Mouse (Mus musculus) layer of hippocampus, postnatal 36 days (tissue): Measurements from ENCODE around the gene Fars2. TPM values are rescaled to one million over a fixed set of nuclear protein-coding genes. Genes with fewer than 3 reads are reported as not detected.
"Not testable (repeated sequence)": the region's sequence is repeated elsewhere in the genome, so short reads cannot be mapped to it uniquely, and the experiment has no call there.

Experiments used
- DNase-seq, 2 experiments: peaks; one replicate each; pipeline ENCODE4 v3.0.0; 2022
- total RNA-seq, 2 experiments: library from RNA; stranded (reverse); gene quantifications; 2 replicates each; pipeline ENCODE4 v1.2.3; 2021

Fars2 gene
- total RNA-seq, 2 experiments from 2014 or later: 37.4 to 39.0 TPM

DNA sequence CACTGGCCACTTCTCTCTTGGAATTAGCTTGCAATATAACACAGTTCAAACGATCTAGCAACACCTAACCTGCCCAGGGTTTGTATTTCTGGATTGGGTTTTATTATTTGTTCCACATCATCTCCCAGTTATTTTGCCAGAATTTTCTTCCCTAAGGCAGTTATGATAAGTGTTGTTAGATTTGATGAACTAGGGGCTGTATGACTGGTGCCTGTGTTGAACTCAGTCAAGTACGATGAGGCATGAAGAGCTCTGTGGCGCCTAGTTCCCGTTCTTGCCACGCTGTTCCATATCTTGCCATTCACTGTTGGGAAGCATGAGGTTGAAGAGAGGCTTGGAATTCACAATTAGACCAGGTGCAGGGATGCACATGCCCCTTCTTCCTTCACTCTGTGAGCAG lies 177.3 kb downstream of the Fars2 start:
- DNase-seq: no peak

DNA sequence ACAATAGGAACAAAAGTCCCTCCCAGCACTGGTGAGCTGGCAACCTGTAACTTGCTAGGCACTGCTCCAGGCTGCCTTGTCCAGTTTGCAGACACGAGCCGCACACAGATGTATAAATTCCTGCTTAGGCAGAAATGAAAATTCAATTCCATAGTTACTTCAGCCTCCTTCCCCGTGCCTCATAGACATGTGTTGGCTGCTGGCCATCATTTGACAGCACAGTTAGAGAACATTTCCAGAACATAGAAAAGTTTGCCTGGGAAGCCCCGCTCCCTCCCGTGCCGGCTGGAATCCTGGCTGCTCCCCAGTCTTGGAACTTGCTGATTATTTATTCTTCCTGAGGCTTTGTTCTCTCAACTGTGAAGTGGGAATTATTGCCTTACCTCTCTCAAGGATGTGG lies 178.6 kb downstream of the Fars2 start:
- DNase-seq: peak; percentile 54 to 59

DNA sequence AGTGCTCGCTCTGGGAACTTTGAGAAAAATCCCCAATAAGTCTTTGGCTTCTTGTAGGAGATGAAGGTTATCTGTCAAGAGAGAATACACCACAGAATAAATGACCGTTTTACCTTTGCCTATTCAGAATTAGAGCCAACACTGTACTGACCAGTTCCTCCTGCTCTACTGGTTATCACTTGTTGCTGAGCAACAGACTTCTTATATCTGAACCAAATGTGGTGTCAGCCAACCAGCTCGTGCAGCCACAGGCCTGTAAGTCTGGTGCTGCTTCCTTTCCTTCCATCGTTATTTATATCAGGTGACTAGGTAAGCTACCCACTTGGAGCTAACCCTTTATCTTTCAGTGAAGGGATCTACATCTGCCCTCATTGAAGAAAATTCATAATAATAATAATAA lies 179.4 kb downstream of the Fars2 start:
- DNase-seq: no peak

DNA sequence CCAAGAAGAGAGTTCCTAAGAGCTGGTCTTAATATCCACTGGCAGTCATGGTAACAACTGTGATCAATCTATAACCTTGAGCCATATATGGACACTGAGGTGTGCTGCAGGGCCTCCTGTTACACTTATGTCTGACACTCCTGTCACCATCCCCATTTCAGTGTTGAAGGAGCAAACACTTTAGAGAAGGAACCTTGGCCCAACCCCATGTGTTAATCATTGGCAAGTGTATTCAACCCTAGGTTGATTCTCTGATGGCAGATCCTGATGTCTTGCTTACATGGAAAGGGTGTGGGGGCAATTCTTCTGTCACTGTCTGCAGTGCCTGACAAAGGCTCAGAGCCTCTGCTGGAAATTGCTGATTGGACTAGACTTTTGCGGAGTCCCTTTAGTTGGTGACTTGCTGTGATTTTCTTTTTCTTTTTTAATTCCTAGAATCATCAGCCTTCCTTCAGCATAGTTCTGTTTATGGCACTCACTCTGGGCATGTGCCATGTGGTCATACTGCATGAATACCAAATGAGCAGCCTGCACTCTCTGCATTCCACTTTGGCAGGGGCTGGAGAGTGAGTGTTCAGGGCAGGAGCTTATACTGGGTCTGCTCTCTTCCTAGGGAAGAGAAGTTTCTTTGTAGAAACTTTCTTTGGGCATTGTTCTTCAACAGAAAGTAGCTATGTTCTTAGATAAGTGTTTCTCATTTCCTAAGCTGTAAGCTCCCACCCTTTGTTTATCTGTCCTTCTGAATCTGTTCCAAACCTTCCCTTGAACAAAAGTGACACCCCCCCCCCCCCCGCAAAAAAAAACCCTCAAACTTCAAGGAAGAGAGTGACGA lies 181.0 kb downstream of the Fars2 start:
- no peak for DNase-seq

GRCm38 (mm10) chr13:36298782-36299031 lies 181.5 kb downstream of the Fars2 start:
- DNase-seq: no peak

DNA sequence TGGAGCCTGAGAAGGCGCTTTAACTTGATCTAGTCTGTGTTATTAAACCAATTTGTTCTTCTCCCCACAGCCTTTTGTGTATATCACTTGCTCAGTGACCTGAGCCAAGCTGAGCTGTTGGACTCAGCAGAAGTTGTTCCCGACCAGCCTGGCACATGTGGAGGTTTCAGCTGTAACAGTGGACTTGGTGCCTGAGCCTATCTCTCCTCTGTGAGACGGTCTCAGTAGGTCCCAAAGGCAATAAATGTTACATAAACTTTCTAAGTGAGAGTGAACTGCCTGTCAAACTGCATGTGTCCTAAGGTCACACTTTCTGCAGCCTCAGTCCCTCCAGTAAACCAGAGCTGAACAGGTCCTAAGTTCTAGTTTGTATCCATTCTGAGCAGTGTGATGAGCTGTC lies 185.6 kb downstream of the Fars2 start:
- no peak for DNase-seq

GRCm38 (mm10) chr13:36305306-36305705 lies 188.1 kb downstream of the Fars2 start:
- DNase-seq: no peak

DNA sequence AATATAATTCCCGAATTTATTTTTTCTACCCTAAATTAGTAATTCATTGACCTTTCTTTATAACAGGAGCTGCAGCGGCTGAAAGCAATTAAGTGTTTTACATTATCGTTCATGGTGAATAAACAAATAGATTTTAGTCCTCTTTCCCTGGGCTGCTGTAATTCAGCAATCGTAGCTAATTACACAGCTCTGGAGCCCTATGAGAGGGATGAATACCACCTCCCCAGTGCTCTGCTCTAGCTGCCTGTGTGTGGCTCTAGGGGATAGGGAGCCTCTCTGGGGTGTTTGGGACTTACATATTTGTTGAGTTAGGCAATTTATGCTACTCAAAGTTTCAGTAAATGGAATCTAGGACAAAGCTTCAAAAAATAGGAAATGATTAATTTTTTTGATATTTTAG lies 190.2 kb downstream of the Fars2 start:
- DNase-seq: no peak

DNA sequence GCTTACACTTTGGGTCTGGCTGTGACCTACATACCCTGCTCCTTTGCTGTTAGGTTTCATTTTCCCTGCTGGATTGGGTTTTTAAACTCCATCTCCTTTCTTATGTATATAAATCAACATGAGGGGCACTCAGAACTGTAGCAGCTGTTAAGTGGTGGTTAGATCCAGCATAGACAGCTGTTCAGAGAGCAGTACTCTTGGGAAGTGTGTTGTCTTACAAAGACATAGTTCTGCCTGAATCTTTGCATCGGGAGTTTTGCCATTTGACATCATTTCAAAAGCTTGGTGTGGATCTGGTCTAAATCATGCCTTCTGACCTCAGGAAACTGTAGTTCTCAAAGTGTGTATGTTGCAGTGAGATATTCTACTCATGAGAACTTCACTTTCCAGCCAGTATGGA lies 191.9 kb downstream of the Fars2 start:
- no peak for DNase-seq

- no peak for DNase-seq
Observed at GRCm38 (mm10) chr13:36314218-36314617, 197.0 kb downstream of the Fars2 start.

GRCm38 (mm10) chr13:36314860-36315800 lies 197.9 kb downstream of the Fars2 start:
- no peak for DNase-seq

DNA sequence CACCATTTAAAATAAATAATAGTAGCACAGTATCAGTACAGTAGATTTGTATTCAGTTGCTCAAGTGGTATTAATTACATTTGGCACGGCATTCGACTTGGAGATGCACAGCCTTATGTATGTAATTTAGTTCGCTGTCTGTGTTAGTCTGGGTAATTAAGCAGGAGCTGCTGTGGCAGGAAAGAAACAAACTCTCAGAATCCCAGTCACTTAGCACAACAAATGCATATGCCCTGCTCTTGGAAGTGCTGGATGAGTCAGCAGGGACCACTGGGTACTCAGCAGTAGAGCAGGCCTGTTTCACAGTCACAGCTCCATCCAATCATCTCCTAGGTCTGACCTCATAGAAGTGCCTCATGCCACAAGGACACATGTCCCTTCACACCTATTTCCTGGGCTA lies 200.6 kb downstream of the Fars2 start:
- DNase-seq: no peak

- DNase-seq: no peak
Observed at GRCm38 (mm10) chr13:36324624-36325023, 207.4 kb downstream of the Fars2 start.

DNA sequence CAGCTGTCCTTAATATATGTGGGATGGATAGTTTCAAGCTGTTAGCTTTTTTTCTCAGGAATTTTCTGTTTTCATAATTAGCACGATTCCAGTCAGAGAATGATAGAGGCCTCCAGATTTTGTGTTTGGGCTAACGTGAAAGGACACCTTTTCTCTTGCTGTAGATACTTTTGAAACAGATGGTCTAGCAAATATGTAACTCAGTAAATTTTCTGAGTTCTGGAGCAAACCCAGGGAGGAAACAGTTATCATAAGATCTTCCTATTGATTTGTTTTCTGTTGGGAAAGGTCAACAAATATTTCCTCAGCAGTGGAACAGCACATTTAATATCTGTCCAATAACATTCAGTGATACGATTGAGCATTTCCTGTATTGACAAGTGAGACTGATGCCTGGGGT lies 209.3 kb downstream of the Fars2 start:
- no peak for DNase-seq

GRCm38 (mm10) chr13:36329871-36330270 lies 212.7 kb downstream of the Fars2 start:
- no peak for DNase-seq

- DNase-seq: no peak
Observed at GRCm38 (mm10) chr13:36330542-36330941, 213.3 kb downstream of the Fars2 start.

DNA sequence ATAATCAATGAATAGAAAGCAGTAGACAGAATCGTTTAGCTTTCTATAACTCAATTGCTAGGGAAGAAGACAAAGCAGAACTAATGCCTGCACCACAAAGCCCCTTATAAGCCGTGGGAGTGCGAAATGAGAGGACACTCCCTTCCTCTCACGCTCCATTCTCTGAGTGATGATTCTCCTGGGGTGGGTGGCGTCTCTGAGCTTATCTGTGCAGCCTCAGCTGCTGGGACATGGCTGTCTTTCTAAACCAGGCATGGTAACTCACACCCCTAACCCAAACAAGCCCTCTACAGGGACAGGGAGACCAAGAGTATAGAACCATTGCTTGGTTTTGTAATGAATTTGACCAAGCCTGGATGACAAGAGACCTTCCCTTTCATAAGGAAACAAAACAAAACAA lies 217.5 kb downstream of the Fars2 start:
- DNase-seq: no peak

- no peak for DNase-seq
Observed at GRCm38 (mm10) chr13:36351529-36351928, 234.3 kb downstream of the Fars2 start.

DNA sequence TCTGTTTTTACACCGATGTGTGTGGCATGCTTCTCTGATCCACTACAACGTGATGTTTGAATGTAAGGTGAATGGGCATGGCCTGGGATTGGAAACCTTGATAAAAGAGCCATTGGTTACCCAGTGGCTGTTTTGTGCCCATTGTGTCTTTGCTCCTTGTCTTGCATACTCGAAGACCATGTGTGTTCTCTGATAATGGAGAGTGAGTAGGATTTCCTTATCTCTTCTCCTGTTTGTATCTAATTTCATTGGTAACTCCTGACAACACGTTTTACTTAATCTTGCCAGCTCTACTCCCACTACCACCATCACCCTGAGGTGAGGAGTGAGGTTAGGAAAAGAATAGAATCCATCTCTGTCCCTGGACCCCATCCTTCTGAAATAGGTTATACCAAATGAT lies 240.3 kb downstream of the Fars2 start:
- DNase-seq: no peak

- DNase-seq: no peak
Observed at GRCm38 (mm10) chr13:36361419-36361818, 244.2 kb downstream of the Fars2 start.

- not testable (repeated sequence) for DNase-seq
Observed at GRCm38 (mm10) chr13:36365719-36366118, 248.5 kb downstream of the Fars2 start.

DNA sequence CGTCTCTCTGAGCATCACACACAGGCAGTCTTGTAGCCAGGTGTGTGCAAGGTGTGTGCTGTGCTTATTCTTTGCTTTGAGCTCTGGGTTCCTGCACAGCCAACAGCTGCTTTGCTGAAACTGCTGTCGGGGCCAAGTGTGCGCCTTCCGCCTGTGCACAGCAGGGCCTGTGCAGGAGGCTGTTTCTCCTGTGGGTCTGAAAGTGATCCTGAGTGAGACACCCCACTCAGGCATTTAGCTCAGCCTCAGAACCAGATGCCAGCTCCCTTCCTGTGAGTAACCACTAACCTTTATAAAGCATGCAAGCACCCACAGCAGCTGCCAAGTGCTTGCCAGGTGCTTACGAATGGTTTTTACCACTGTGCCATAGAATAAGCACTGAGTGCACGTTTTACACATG lies 249.1 kb downstream of the Fars2 start:
- DNase-seq: no peak

GRCm38 (mm10) chr13:36367712-36368491 lies 250.7 kb downstream of the Fars2 start:
- DNase-seq: peak; percentile 44 to 48
